Mouse (Mus musculus) CH12.LX (cell line): Measurements from ENCODE around the gene Sema3d. TPM values are rescaled to one million over a fixed set of nuclear protein-coding genes. Genes with fewer than 3 reads are reported as not detected.

ENCODE experiments used
- DNase-seq: peaks from one replicate; pipeline ENCODE4 v3.0.0-alpha.2; 2013; ENCODE audit errors: extremely low read depth
- H3K27ac ChIP-seq: 2 replicates; pipeline ENCODE4 v1.5.1; 2012; ENCODE audit warnings: low read depth, mild to moderate bottlenecking, control low read depth, moderate library complexity; ENCODE audit not compliant: insufficient read depth
- H3K27me3 ChIP-seq: replicated peaks from 2 replicates; pipeline ENCODE3; 2012; ENCODE audit warnings: inconsistent platforms
- H3K36me3 ChIP-seq, 2 experiments: replicated peaks in 1 of 2; 2 replicates each; pipeline versions ENCODE3 to v1.6.1; 2012; ENCODE audit warnings: inconsistent platforms in 1 of 2, low read length in 1 of 2, mild to moderate bottlenecking in 1 of 2, mixed read lengths in 1 of 2, moderate library complexity in 1 of 2; ENCODE audit not compliant: control insufficient read depth in 1 of 2, insufficient read depth in 1 of 2
- H3K4me1 ChIP-seq, 2 experiments: 2 replicates each; pipeline ENCODE4 v1.6.1; 2012; ENCODE audit warnings: inconsistent platforms in 1 of 2, moderate library complexity in 1 of 2; ENCODE audit not compliant: insufficient read depth in 2 of 2, control insufficient read depth in 1 of 2
- H3K4me2 ChIP-seq: 2 replicates; pipeline ENCODE4 v1.6.1; 2012; ENCODE audit warnings: low read depth, mild to moderate bottlenecking, control low read depth; ENCODE audit not compliant: poor library complexity, insufficient read depth, severe bottlenecking
- H3K4me3 ChIP-seq, 3 experiments: fragments of 150-350 bp in 1 of 3; sonication (generic) in 1 of 3; replicated peaks in 1 of 3; 2 replicates each; pipeline versions ENCODE3 to v1.5.1; 2011 to 2012; ENCODE audit warnings: low read depth in 2 of 3, low read length in 2 of 3, mild to moderate bottlenecking in 2 of 3, moderate library complexity in 2 of 3, control low read depth in 1 of 3, improper control_type of control experiment in 1 of 3, inconsistent platforms in 1 of 3, mixed read lengths in 1 of 3; ENCODE audit not compliant: poor library complexity in 1 of 3
- H3K79me2 ChIP-seq: replicated peaks from 2 replicates; pipeline ENCODE4 v1.6.1; 2012; ENCODE audit warnings: mild to moderate bottlenecking, moderate library complexity; ENCODE audit not compliant: control insufficient read depth, poor library complexity, insufficient read depth, severe bottlenecking; ENCODE audit errors: extremely low read depth
- H3K9ac ChIP-seq: 2 replicates; pipeline ENCODE4 v1.6.1; 2012; ENCODE audit warnings: low read depth, mild to moderate bottlenecking, control low read depth, moderate library complexity; ENCODE audit not compliant: insufficient read depth
- H3K9me3 ChIP-seq: replicated peaks from 2 replicates; pipeline ENCODE3; 2012; ENCODE audit warnings: low read length, inconsistent platforms, mixed read lengths
- BHLHE40 ChIP-seq: IDR thresholded peaks from 2 replicates; pipeline ENCODE4 v1.6.1; 2011; ENCODE audit warnings: mild to moderate bottlenecking, low read depth, low read length, improper control_type of control experiment
- CHD1 ChIP-seq: IDR thresholded peaks from 2 replicates; pipeline ENCODE4 v1.6.1; 2012; ENCODE audit warnings: low read depth, low read length, improper control_type of control experiment, inconsistent platforms
- ELF1 ChIP-seq: IDR thresholded peaks from 2 replicates; pipeline ENCODE4 v1.6.1; 2014; ENCODE audit warnings: low read depth, mild to moderate bottlenecking, inconsistent platforms, low read length, improper control_type of control experiment
- IRF4 ChIP-seq: IDR thresholded peaks from 2 replicates; pipeline ENCODE4 v1.6.1; 2014; ENCODE audit warnings: low read depth, mild to moderate bottlenecking, inconsistent platforms, low read length, improper control_type of control experiment
- JUND ChIP-seq: conservative IDR thresholded peaks from 2 replicates; pipeline ENCODE4 v1.6.1; 2011; ENCODE audit warnings: low read depth, low read length, improper control_type of control experiment
- MAFK ChIP-seq: IDR thresholded peaks from 2 replicates; pipeline ENCODE4 v1.6.1; 2011; ENCODE audit warnings: low read length, improper control_type of control experiment; ENCODE audit not compliant: insufficient replicate concordance
- MAX ChIP-seq: IDR thresholded peaks from 2 replicates; pipeline ENCODE4 v1.6.1; 2011; ENCODE audit warnings: low read length, improper control_type of control experiment
- MAZ ChIP-seq: IDR thresholded peaks from 2 replicates; pipeline ENCODE4 v1.6.1; 2012; ENCODE audit warnings: low read depth, mild to moderate bottlenecking, inconsistent platforms, low read length, improper control_type of control experiment, moderate library complexity
- MXI1 ChIP-seq: IDR thresholded peaks from 2 replicates; pipeline ENCODE4 v1.6.1; 2011; ENCODE audit warnings: mild to moderate bottlenecking, low read depth, low read length, improper control_type of control experiment
- MYC ChIP-seq: IDR thresholded peaks from 2 replicates; pipeline ENCODE4 v1.6.1; 2011; ENCODE audit warnings: low read depth, mild to moderate bottlenecking, improper control_type of control experiment, low read length
- NELFE ChIP-seq: IDR thresholded peaks from 2 replicates; pipeline ENCODE4 v1.6.1; 2011; ENCODE audit warnings: low read depth, low read length, improper control_type of control experiment
- NRF1 ChIP-seq: IDR thresholded peaks from 2 replicates; pipeline ENCODE4 v1.6.1; 2014; ENCODE audit warnings: low read depth, mild to moderate bottlenecking, inconsistent platforms, low read length, improper control_type of control experiment, moderate library complexity
- RAD21 ChIP-seq: IDR thresholded peaks from 2 replicates; pipeline ENCODE4 v1.6.1; 2011; ENCODE audit warnings: low read depth, mild to moderate bottlenecking, low read length, improper control_type of control experiment, moderate library complexity
- RCOR1 ChIP-seq: conservative IDR thresholded peaks from 2 replicates; pipeline ENCODE4 v1.6.1; 2012; ENCODE audit warnings: low read depth, mild to moderate bottlenecking, inconsistent platforms, low read length, improper control_type of control experiment
- SIN3A ChIP-seq: IDR thresholded peaks from 2 replicates; pipeline ENCODE4 v1.6.1; 2012; ENCODE audit warnings: low read length, improper control_type of control experiment, inconsistent platforms
- TBP ChIP-seq: conservative IDR thresholded peaks from 2 replicates; pipeline ENCODE4 v1.6.1; 2011; ENCODE audit warnings: low read depth, low read length, improper control_type of control experiment
- UBTF ChIP-seq: IDR thresholded peaks from 2 replicates; pipeline ENCODE4 v1.6.1; 2012; ENCODE audit warnings: low read depth, mild to moderate bottlenecking, inconsistent platforms, low read length, improper control_type of control experiment, moderate library complexity
- USF1 ChIP-seq: IDR thresholded peaks from 2 replicates; pipeline ENCODE4 v1.6.1; 2014; ENCODE audit warnings: low read depth, mild to moderate bottlenecking, inconsistent platforms, low read length, improper control_type of control experiment
- ZMIZ1 ChIP-seq: IDR thresholded peaks from 2 replicates; pipeline ENCODE4 v1.6.1; 2012; ENCODE audit warnings: low read depth, mild to moderate bottlenecking, inconsistent platforms, low read length, improper control_type of control experiment
- ZNF384 ChIP-seq: IDR thresholded peaks from 2 replicates; pipeline ENCODE4 v1.6.1; 2012; ENCODE audit warnings: low read depth, low read length, improper control_type of control experiment, inconsistent platforms
- dilution Hi-C: fragments of 300-500 bp; cut with MboI; formaldehyde crosslinking; loops from 2 replicates; pipeline ENCODE4 v1.14.3; 2020; ENCODE audit warnings: low sequenced_read_pairs; ENCODE audit not compliant: extremely low pct_unique_long_range_greater_than_20kb, extremely low pct_ligation_motif_present
- in situ Hi-C: fragments of 300-500 bp; cut with MboI; formaldehyde crosslinking; loops from 3 replicates; pipeline ENCODE4 v1.14.3; 2019; ENCODE audit warnings: low sequenced_read_pairs, low pct_ligation_motif_present, low pct_unique_long_range_greater_than_20kb, mixed read lengths
- polyA plus RNA-seq: library from polyadenylated mRNA; unstranded; fragments of >175 nt; gene quantifications from 2 replicates; pipeline ENCODE4 v1.2.1, GENCODE M21; 2012; ENCODE audit warnings: low read depth; ENCODE audit not compliant: insufficient read length
- total RNA-seq, 2 experiments: library from RNA; depleted of rRNA; stranded (reverse); fragments of 300-350 nt in 1 of 2; fragments of >200 nt in 1 of 2; gene quantifications; 2 replicates each; pipeline ENCODE4 v1.2.3; 2012 to 2014

Sema3d gene
- total and polyA plus RNA-seq, 3 experiments, result not detected

DNA sequence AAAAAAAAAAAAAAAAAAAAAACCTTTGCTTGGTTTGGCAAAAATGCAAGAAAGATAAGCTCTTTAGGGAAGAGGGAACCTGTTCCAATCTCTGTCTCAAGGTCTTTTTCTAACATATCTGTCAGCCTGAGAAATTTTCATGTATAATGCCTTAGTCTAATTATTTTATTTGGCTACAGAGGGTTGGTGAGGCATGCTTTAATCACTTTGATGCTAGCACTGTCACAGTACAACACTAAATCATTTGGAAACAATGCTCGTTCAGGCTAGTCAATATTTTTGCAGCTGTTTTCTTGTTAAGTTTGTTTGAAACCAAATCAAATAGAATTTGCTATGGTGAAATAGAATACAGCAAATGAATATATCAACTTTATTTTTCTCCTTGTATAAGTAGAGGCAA, 74.3 kb downstream of the Sema3d start:
- no peaks in the 10 kb centered on the region for H3K4me1 ChIP-seq
- H3K27me3 ChIP-seq, result no peaks in the 10 kb centered on the region
- no peaks in the 10 kb centered on the region for H3K79me2 ChIP-seq
- no peaks in the 10 kb centered on the region for H3K36me3 ChIP-seq
- no peak overlapping the region for H3K4me3 ChIP-seq
- H3K9ac ChIP-seq, result no peak overlapping the region
- no peak overlapping the region for H3K4me2 ChIP-seq
- no peak for DNase-seq
- dilution Hi-C loops, result no loop called here
- TF ChIP-seq MAFK (no peak), JUND (no peak), UBTF (no peak), SIN3A (no peak), NRF1 (no peak), BHLHE40 (no peak), RAD21 (no peak)
- H3K27ac ChIP-seq, result no peak overlapping the region
- in situ Hi-C loops, result no loop called here
- peaks cover 13% of the 10 kb centered on the region for H3K9me3 ChIP-seq

DNA sequence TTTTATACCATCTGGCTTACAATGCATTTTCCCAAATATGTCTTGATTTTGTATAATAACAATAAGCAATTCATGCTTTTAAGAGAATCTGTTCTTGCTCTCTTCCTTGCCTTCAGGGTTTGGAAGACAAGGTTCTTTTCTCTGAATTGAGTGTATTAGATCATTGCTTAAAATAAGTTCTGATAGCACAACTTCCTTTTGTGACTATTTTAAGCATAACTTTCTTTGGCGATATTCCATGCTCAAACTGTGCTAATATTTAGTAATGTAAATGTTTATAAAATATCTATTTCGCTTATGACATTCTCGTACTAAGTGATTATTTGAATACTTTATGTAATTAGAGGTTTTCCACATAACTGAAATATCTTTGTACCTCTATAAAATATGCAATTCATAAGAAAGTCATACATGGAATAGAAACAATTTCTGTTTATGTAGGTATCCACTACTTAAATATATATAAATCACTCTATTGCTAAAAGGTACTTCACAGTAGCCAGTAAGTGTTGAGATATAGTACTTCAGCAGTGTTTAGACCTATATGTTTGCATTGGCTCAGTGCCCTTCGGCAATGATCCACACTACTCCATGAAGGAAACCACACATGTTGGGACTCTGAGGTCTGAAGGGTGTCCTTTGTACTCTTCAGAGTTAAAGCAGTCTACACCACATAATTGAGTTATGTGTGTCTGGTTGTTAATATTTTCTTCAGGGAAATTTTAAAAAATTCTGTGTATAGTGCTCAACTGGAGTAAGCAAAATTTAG, 84.6 kb downstream of the Sema3d start:
- Histone ChIP-seq H3K9ac (no peak overlapping the region), H3K27ac (no peak overlapping the region), H3K79me2 (no peaks in the 10 kb centered on the region), H3K4me1 (no peaks in the 10 kb centered on the region), H3K9me3 (peaks cover 10% of the 10 kb centered on the region), H3K27me3 (no peaks in the 10 kb centered on the region), H3K4me2 (no peak overlapping the region), H3K36me3 (no peaks in the 10 kb centered on the region), H3K4me3 (no peak overlapping the region)
- dilution Hi-C loops, result no loop called here
- no peak for TF ChIP-seq JUND
- no peak for TF ChIP-seq MYC
- TF ChIP-seq NRF1, result no peak
- TF ChIP-seq NELFE, result no peak
- TF ChIP-seq MXI1, result no peak
- no peak for TF ChIP-seq IRF4
- TF ChIP-seq ZMIZ1, result no peak
- no peak for TF ChIP-seq ELF1
- no peak for TF ChIP-seq MAZ
- no peak for TF ChIP-seq USF1
- TF ChIP-seq TBP, result no peak
- no peak for TF ChIP-seq MAX
- TF ChIP-seq CHD1, result no peak
- no peak for TF ChIP-seq RCOR1
- TF ChIP-seq BHLHE40, result no peak
- no peak for TF ChIP-seq ZNF384
- DNase-seq, result no peak
- in situ Hi-C loops, result no loop called here
